Mouse (Mus musculus): ENCODE measurements around the gene Camta1. TPM values are rescaled to one million over a fixed set of nuclear protein-coding genes. Genes with fewer than 3 reads are reported as not detected.

Camta1 gene
- polyA plus RNA-seq, 1 experiment: 10.3 TPM

- no peak for DNase-seq (ENCODE audit: low read depth)
Observed at GRCm38 (mm10) chr4:151263786-151264414, 597.8 kb downstream of the Camta1 start.

- no peak for DNase-seq (ENCODE audit: low read depth)
Observed at GRCm38 (mm10) chr4:151263052-151263451, 598.6 kb downstream of the Camta1 start.

DNA sequence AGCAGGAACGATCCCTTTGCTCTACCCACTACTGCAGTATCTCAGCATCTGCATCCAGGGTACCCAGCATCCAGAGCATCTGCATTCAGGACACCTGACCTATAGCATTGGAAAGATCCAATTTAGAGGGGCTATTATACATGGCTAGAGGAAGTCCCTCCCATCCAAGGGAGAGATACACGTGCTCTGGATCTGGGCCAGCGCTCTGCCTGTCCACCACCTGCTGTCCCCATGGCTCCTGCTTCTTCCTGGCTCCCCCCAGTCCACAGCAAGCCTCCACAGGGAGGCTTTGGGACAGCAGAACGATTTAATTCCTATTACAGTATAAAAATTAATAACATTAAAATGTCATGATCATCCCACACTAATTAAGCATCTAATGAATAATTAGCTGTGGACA lies 605.1 kb downstream of the Camta1 start:
- no peak for DNase-seq (ENCODE audit: low read depth)

DNA sequence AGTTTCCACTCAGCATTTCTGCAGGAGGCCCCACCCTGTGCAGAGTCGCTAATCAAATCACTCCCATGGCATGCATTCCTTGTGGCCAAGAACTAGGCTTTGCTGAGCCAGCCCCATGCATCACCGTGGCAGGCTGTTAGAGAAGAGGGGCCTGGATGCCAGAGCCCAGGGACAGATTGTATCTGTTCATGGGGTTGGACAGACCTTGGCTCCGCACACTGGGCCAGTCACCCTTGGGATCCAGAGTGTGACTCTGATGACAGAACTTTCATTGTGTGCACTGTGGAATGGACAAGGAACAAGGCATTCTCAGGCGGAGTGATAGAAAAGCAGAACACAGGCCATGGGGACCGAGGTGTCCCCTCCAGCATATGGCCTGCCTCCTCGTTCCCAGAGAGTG lies 610.9 kb downstream of the Camta1 start:
- no peak for DNase-seq (ENCODE audit: low read depth)

DNA sequence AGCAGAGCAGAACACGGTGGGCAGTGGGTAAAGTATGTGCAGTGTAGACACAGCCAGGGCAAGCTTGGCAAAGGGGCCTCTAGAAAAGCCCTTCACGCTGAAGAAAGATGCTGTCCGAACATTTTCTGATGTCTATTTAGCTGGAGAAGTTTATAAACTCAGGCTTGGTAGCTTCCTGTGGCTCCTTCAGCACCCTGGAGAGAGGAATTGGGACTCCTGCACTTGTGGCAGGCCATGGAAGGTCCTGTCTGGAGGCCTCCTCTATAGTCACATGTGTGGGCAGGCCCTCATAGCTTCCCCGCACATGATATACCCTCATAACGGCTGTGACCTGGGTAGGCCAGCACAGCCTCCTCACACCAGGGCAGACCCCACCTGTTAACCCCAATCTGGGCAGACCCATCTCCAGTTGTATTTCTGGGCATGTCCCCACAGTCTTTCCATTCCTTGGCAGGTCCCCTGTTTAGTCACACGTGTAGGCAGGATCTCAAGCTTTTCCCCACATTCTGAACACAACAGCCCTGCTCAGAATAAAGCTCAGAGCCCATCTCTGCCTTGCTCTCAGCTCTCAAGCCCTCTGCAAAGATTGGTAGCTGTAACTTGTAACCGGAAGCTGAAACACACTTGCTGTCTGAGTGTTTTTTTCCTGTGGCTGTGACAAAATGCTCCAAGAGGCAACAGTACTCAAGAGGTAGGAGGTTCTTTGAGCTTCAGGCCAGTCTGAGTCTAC lies 616.4 kb downstream of the Camta1 start:
- DNase-seq (ENCODE audit: low read depth): no peak

GRCm38 (mm10) chr4:151243445-151243844 lies 618.2 kb downstream of the Camta1 start:
- no peak for DNase-seq (ENCODE audit: low read depth)

GRCm38 (mm10) chr4:151242751-151243150 lies 618.9 kb downstream of the Camta1 start:
- no peak for DNase-seq (ENCODE audit: low read depth)

DNA sequence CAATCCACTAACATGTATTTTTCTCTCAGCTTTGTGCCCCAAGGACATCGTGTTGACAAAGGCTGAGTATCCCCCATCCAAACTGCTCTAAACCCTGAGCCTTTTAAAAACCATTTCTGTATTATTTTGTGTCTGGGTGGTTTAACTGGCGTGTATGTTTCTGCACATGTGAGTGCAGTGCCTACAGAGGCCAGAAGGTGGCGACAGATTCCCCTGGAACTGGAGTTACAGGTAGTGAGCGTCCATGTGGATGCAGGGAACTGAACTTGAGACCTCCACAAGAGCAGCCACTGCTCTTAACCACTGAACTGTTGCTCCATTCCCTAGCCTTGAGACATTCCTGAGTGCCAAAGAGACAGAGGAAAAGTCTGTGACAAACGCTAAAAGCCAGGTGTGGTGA lies 621.2 kb downstream of the Camta1 start:
- no peak for DNase-seq (ENCODE audit: low read depth)

DNA sequence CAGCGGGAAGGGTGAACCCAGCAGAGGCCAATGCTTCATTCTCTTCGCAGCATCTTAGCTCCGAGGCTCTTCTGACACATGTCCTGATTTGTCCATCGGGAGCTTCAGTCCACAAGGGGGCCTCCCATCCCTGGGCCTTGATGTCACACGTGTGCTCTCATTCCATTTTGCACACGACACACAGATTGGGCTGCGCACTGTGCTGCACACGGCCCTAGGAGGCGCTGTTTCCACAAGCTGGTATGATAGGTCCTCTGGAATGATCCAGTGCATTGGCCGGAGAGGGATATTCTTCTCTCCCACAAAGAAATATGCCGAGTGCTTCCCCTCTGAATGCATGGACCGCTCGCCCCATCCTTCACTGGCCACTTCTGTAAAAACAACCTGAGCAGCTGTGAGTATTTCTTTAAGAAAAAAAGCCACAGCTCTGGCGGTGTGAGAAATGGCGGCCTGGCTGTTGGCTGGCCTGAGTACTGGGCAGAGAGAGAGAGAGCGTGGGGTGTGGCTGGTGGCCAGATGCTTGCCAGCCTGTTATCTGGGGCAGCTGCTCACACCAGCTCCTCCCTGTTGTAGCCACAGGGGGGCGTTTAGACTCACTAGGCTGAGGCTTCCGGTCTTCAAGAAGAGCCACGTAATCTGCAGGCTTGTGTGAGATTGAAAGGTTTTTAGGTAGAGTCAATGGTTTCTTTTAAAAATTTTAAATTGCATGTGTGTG lies 622.5 kb downstream of the Camta1 start:
- no peak for DNase-seq (ENCODE audit: low read depth)

GRCm38 (mm10) chr4:151237501-151237900 lies 624.2 kb downstream of the Camta1 start:
- no peak for DNase-seq (ENCODE audit: low read depth)

GRCm38 (mm10) chr4:151234981-151235380 lies 626.7 kb downstream of the Camta1 start:
- DNase-seq (ENCODE audit: low read depth): no peak

DNA sequence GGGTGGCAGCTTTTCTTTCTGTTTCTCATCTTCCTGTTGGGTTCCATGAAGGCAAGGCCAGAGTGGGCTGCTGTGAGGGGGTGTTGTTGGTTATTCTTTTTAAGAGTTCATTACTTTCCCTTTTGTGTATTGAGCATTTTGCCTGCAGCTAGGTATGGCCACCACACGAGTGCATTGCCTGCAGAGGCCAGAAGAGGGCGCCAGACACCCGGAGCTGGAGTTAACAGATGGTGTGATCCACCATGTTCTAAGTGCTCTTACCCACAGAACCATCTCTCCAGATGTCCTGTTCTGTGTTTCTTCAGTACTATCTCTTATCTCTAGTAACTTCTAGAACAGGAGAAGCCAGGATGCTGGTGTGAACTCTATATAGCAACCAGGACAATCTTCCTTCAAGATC lies 629.6 kb downstream of the Camta1 start:
- no peak for DNase-seq (ENCODE audit: low read depth)

GRCm38 (mm10) chr4:151229073-151229472 lies 632.6 kb downstream of the Camta1 start:
- DNase-seq (ENCODE audit: low read depth): no peak

DNA sequence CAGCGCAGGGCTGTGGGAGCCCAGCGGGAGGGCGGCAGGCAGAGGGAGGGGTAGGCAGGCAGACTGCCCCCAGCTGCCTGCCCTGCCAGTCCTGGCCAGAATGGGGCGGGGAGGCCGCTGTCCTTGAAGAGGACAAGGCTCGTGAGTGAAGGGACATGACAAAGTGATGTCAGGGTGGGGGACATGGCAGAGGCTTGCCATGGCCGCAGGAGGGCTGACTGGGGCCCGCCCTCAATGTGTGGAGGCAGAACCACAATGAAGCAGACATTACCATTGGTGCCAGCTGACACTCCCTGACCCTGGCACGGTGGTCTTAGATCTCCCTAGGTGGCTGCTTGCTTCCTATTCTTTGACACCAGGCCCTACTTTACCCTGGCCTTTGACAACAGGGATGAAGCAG lies 635.2 kb downstream of the Camta1 start:
- DNase-seq (ENCODE audit: low read depth): no peak

DNA sequence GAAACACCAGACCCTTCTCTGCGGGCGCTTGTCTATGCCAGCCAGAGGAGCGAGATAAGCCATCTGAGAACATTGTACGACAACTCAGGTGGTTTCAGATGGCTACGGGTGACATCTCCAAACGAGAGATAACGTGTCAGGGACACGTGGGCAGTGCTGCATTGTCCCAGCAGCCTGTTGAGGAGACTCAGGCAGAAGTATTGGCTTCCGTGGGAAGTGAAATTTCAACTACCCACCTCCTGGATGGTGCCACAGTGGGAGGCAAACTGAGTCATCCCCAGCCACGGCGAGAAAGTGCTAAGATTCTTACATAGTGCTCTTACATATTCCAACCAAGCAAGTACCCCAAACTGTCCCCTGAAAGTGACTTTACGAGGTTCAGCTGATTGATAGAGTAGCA lies 637.7 kb downstream of the Camta1 start:
- no peak for DNase-seq (ENCODE audit: low read depth)

GRCm38 (mm10) chr4:151223263-151223996 lies 638.2 kb downstream of the Camta1 start:
- DNase-seq (ENCODE audit: low read depth): no peak

- DNase-seq (ENCODE audit: low read depth): no peak
Observed at GRCm38 (mm10) chr4:151222635-151223034, 639.0 kb downstream of the Camta1 start.

DNA sequence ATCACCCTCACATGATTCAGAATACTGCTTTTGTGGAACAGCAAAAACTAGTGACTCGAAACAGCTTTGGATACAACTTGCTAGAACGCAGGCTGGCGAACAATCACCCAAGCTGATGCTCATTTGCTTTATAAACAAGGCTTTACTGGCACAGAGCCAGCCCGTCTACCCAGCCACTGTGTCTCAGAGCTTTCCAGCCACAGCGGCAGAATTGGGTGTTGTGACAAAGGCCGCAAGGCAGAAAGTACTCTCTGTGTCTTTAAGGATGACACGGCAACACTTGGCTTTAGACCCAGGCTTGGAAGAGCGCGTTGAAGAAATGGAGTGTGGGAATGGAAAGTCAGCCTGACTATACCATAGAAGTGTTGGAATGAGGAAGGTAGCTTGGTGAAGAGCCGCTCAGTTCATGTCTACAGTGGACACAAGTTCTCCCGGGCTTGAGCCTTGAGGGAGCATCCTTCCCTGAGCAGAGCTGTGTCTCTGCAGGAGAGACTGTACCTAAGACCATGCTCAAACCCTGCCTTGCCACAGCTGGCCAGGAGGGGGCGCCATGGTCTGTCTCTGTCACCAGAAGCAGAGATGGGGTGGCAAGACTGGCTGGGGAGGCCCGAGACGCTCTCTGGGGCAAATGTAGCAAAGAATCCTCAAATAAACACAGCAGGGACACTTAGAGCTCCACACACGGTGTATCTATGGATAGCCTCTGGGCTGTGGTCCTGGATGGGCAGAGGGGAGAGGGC lies 645.0 kb downstream of the Camta1 start:
- DNase-seq (ENCODE audit: low read depth): no peak

DNA sequence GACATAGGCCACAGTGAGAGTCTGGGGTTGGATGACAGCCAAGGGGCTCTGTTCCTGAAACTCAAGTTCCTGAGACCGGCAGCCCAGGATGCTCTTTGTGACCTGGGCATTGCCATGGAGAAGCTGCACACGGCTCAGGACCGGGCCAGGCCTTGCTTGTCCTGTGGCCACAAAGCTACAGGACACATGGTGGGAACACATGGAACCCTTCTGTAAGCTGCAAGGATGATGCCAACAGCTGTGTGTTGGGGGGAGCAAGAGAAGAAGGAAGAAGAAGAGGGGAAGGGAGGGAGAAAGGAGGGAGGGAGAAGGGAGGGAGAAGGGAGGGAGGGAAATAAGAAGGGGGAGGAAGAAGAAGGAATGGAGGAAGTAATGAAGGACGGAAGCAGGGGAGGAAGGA lies 645.8 kb downstream of the Camta1 start:
- no peak for DNase-seq (ENCODE audit: low read depth)

- DNase-seq (ENCODE audit: low read depth): no peak
Observed at GRCm38 (mm10) chr4:151215179-151215578, 646.5 kb downstream of the Camta1 start.

DNA sequence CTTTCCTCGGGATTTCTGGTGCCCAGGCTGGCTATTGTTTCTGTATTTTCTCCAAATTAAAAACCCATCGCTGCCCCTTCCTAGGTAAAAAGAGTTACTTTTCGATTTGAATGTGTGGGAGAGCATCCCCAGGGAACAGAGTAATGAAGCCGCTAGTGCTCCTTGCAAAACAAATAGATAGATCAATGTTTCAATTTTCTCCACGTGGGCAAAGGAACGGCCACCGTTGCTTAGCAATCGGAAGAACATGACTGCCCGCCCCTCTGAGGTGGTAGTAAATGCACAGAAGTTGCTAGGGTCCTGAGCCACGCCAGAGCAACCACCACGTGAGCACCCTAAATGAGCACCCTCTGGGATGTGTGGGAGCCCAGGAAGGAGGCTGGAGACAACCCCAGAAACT lies 648.2 kb downstream of the Camta1 start:
- no peak for DNase-seq (ENCODE audit: low read depth)

DNA sequence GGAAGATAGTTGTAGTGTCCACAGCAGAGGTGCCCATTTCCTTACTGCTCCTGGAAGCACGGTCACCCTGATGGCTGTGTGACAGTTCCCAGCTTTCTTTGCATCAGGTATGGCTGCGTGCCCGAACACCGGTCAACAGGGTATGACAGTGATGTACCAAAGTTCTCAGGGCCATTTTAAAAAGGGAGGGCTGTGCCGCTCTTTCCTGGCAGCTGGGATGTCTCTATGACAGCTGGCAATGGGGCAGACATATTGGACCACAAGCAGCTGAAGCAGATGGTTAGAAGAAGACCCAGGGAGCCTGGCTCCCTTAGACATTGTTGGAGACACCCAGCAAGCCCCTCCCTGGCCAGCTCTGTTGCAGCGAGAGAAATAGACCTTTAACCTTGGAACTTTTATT lies 649.7 kb downstream of the Camta1 start:
- DNase-seq (ENCODE audit: low read depth): no peak
